Mouse (Mus musculus) C2C12 (cell line): ENCODE data around the gene Mpdz. TPM values are rescaled to one million over a fixed set of nuclear protein-coding genes. Genes with fewer than 3 reads are reported as not detected.

Experiments
- H3K27me3 ChIP-seq: one replicate; pipeline ENCODE4 v1.6.1; 2011; ENCODE audit not compliant: control insufficient read depth, insufficient read depth, insufficient read length
- H3K36me3 ChIP-seq: one replicate; pipeline ENCODE4 v1.6.1; 2011; ENCODE audit not compliant: control insufficient read depth, insufficient read depth
- H3K4me3 ChIP-seq: one replicate; pipeline ENCODE4 v1.5.1; 2011; ENCODE audit warnings: mild to moderate bottlenecking, control low read depth; ENCODE audit not compliant: poor library complexity, insufficient read depth, severe bottlenecking
- H3K79me2 ChIP-seq: one replicate; pipeline ENCODE4 v1.6.1; 2011; ENCODE audit not compliant: control insufficient read depth, insufficient read depth
- H3K79me3 ChIP-seq: one replicate; pipeline ENCODE4 v1.6.1; 2011; ENCODE audit warnings: low read depth, control low read depth
- H3ac ChIP-seq: one replicate; pipeline ENCODE3; 2011; ENCODE audit warnings: low read depth; ENCODE audit not compliant: control insufficient read depth, insufficient read length
- CEBPB ChIP-seq: IDR thresholded peaks from one replicate; pipeline ENCODE4 v1.6.1; 2011; ENCODE audit warnings: low read depth, mild to moderate bottlenecking, control low read depth, moderate library complexity
- CTCF ChIP-seq: IDR thresholded peaks from one replicate; pipeline ENCODE4 v1.5.1; 2011; ENCODE audit not compliant: control insufficient read depth, insufficient read depth, insufficient read length
- FOSL1 ChIP-seq: IDR thresholded peaks from one replicate; pipeline ENCODE4 v1.8.0; 2011; ENCODE audit warnings: mild to moderate bottlenecking, low read length; ENCODE audit not compliant: poor library complexity, insufficient read depth, severe bottlenecking
- MAX ChIP-seq: IDR thresholded peaks from one replicate; pipeline ENCODE4 v1.6.1; 2011; ENCODE audit warnings: mild to moderate bottlenecking, control low read depth
- MYOD1 ChIP-seq: IDR thresholded peaks from one replicate; pipeline ENCODE4 v1.6.1; 2011; ENCODE audit warnings: low read depth; ENCODE audit not compliant: control insufficient read depth, insufficient read length
- MYOG ChIP-seq: IDR thresholded peaks from one replicate; pipeline ENCODE4 v1.6.1; 2011; ENCODE audit not compliant: control insufficient read depth, insufficient read length; ENCODE audit errors: extremely low read depth
- USF1 ChIP-seq: IDR thresholded peaks from one replicate; pipeline ENCODE4 v1.6.1; 2011; ENCODE audit warnings: low read depth, mild to moderate bottlenecking, control low read depth, moderate library complexity
- polyA plus RNA-seq: library from polyadenylated mRNA; unstranded; fragments of >200 nt; fragmentation: generic; extraction: Trizol; gene quantifications from one replicate; pipeline ENCODE4 v1.2.1, GENCODE M21; 2012; ENCODE audit warnings: missing spikeins

Mpdz gene
- polyA plus RNA-seq, 1 experiment, result 13.4 TPM

DNA sequence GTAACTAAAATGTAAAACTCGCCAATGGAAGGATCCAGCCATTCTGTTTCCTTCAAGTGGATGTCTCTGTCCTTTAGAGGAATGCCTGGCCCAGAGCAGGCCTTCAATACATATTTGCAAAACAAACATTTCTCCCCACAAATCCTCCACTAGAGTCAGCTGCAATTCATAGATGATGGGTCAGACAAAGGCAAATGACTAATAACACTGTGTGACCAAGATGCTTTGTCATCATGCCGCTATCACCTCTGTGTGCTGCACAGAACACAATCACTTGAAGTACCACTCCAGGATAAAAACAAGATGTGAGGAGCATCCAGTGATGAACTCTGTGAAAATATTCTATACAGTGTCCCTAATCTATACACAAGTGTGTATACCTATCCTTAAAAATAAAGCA is 55.0 kb downstream of the Mpdz start:
- Histone ChIP-seq H3K79me3 (no peaks in the 10 kb centered on the region), H3K4me3 (no peak overlapping the region), H3K79me2 (no peaks in the 10 kb centered on the region), H3K27me3 (no peaks in the 10 kb centered on the region), H3ac (no peak overlapping the region), H3K36me3 (peaks cover 14% of the 10 kb centered on the region)
- no peak for TF ChIP-seq CEBPB
- no peak for TF ChIP-seq CTCF
- no peak for TF ChIP-seq USF1
- TF ChIP-seq MAX, result no peak
- no peak for TF ChIP-seq MYOG
- no peak for TF ChIP-seq FOSL1
- TF ChIP-seq MYOD1, result no peak

DNA sequence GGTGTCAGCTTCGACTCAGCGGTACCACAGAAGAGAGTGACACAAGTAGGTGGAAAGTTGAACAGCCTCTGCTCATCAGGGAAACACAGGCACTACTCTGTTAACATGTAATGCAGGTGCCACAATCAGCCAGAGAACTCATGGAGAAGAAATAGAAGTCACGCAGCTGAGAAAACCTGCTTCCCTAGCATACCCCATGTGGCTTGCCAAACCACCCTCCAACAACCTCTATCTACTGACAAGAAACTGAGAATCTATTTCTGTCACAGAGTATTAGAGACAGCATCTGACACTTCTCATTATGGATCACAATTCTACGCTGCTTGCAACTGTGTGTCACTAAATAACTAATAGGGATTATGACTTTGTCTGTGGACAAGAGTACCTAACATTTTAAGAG is 70.3 kb downstream of the Mpdz start:
- H3K27me3 ChIP-seq, result no peaks in the 10 kb centered on the region
- H3K36me3 ChIP-seq, result peaks cover 6% of the 10 kb centered on the region
- no peak overlapping the region for H3K4me3 ChIP-seq
- no peaks in the 10 kb centered on the region for H3K79me2 ChIP-seq
- TF ChIP-seq MYOG (no peak), USF1 (no peak), MAX (no peak), MYOD1 (no peak), CEBPB (no peak), CTCF (no peak), FOSL1 (no peak)
- no peaks in the 10 kb centered on the region for H3K79me3 ChIP-seq
- no peak overlapping the region for H3ac ChIP-seq

DNA sequence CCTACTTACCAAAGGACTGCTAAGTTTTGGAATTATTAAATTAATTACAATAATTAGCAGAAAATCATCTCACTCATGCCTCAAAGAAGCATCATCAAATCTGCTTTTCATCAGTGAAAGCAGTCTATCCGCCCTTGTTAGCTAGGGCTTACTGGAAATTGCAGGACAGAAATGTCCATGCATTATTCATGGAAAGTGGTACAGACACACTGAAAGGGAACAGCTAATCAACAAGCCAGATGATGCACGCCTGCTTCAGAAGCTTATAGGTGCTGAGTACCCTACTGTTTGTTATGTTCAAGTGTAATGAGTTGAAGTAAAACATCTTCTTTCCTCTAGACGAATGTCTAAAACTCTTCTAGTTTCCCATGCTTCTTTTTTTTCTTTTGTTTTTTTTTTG is 91.2 kb downstream of the Mpdz start:
- Histone ChIP-seq H3K79me2 (no peaks in the 10 kb centered on the region), H3K79me3 (no peaks in the 10 kb centered on the region), H3ac (no peak overlapping the region), H3K4me3 (no peak overlapping the region), H3K27me3 (no peaks in the 10 kb centered on the region), H3K36me3 (no peaks in the 10 kb centered on the region)
- TF ChIP-seq USF1 (no peak), CTCF (no peak), MAX (no peak)

DNA sequence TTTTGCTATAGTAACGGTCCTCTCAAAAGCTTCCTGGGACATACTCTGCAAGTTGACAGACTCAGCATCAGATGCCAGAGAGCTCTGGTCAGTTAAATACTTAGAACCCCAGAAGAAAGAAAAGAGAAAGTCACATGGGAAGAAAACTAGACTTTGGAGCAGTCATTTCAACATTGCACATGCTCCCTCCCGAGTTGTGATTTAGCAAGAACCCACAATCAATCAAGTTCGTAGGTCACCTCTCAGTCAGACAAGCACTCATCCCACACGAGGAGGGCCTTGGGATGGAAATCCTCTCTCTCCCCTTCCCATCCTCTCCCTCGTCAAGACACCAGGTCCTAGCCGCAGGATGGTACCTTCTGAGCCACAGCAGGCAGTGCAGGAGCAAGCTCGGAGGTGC is 94.0 kb downstream of the Mpdz start:
- H3K27me3 ChIP-seq, result no peaks in the 10 kb centered on the region
- no peaks in the 10 kb centered on the region for H3K36me3 ChIP-seq
- H3ac ChIP-seq, result no peak overlapping the region
- TF ChIP-seq CTCF (no peak), FOSL1 (no peak), CEBPB (no peak), MYOG (no peak), MYOD1 (no peak), MAX (no peak), USF1 (no peak)
- no peak overlapping the region for H3K4me3 ChIP-seq
- H3K79me2 ChIP-seq, result no peaks in the 10 kb centered on the region
- no peaks in the 10 kb centered on the region for H3K79me3 ChIP-seq

DNA sequence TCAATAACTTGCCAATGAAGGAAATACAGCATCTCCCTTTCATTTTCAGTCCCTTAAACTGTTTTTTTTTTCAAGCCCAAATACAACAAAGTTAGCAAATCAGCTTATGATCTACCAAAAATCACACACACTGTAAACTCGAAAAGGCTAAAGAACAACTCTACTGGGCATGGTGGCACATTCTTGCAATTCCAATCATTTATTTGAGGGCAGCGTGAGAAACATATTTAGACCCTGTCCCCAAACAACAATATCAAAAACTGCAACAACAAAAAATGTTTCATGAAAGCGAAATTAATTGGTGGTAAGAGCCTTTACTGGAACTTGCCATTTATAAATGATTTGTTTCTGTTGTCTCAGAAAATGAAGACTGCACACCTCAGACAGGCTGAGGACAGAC is 97.5 kb downstream of the Mpdz start:
- H3K4me3 ChIP-seq, result no peak overlapping the region
- H3K79me3 ChIP-seq, result no peaks in the 10 kb centered on the region
- H3K79me2 ChIP-seq, result no peaks in the 10 kb centered on the region
- no peaks in the 10 kb centered on the region for H3K36me3 ChIP-seq
- H3ac ChIP-seq, result no peak overlapping the region
- no peaks in the 10 kb centered on the region for H3K27me3 ChIP-seq
- TF ChIP-seq CTCF (no peak), CEBPB (no peak), MYOG (no peak), FOSL1 (no peak), MYOD1 (no peak), MAX (no peak), USF1 (no peak)

DNA sequence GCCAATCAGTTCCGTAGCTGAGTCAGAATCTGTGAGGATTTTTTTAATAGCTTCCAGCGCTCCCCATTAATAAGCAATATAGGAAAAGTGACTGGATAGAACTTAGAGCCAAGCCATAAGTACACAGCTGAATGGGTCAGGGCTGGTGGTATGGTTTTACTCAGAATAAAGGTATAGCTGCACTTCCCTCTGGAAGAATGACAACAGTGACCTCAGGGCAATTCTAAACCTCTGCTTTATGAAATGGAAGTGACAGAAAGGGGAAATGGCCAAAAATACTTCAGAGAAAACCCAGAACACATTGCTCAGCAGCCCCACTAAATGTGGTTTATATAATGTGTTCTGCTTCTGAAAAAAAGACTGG is 109.0 kb downstream of the Mpdz start:
- H3K79me2 ChIP-seq, result no peaks in the 10 kb centered on the region
- no peaks in the 10 kb centered on the region for H3K79me3 ChIP-seq
- no peak overlapping the region for H3ac ChIP-seq
- TF ChIP-seq MYOG (no peak), USF1 (no peak), CEBPB (no peak), FOSL1 (no peak), MYOD1 (no peak), MAX (no peak), CTCF (no peak)
- H3K36me3 ChIP-seq, result peaks cover 15% of the 10 kb centered on the region
- no peak overlapping the region for H3K4me3 ChIP-seq
- H3K27me3 ChIP-seq, result no peaks in the 10 kb centered on the region
